Mouse (Mus musculus) neural tube, embryonic 14.5 days (tissue): ENCODE results near the gene Mrps2. TPM values are rescaled to one million over a fixed set of nuclear protein-coding genes. Genes with fewer than 3 reads are reported as not detected.
"Not testable (repeated sequence)": the region's sequence is repeated elsewhere in the genome, so short reads cannot be mapped to it uniquely, and the experiment has no call there.

Experiments used
- ATAC-seq: fragments of 200-750 bp; cut with Nextera tagmentation; 2 replicates; pipeline ENCODE4 v1.8.0; 2017; ENCODE audit warnings: low read depth, mild to moderate bottlenecking, moderate TSS enrichment, moderate library complexity
- H3K27ac ChIP-seq: fragments of 300-500 bp; sonication (generic); 2 replicates; pipeline ENCODE4 v1.5.1; 2014; ENCODE audit warnings: low read depth, mild to moderate bottlenecking, control low read depth, low read length, moderate library complexity, mixed read lengths
- H3K27me3 ChIP-seq: fragments of 300-500 bp; sonication (generic); 2 replicates; pipeline ENCODE4 v1.6.1; 2014; ENCODE audit warnings: low read length; ENCODE audit not compliant: control insufficient read depth, insufficient read depth
- H3K36me3 ChIP-seq: fragments of 300-500 bp; sonication (generic); 2 replicates; pipeline ENCODE4 v1.6.1; 2014; ENCODE audit warnings: low read length, mixed read lengths; ENCODE audit not compliant: control insufficient read depth, insufficient read depth
- H3K4me1 ChIP-seq: fragments of 300-500 bp; sonication (generic); 2 replicates; pipeline ENCODE4 v1.6.1; 2014; ENCODE audit warnings: low read length; ENCODE audit not compliant: control insufficient read depth, insufficient read depth
- H3K4me2 ChIP-seq: fragments of 300-500 bp; sonication (generic); 2 replicates; pipeline ENCODE4 v1.6.1; 2014; ENCODE audit warnings: mild to moderate bottlenecking, low read depth, low read length, control low read depth
- H3K4me3 ChIP-seq: fragments of 300-500 bp; sonication (generic); 2 replicates; pipeline ENCODE4 v1.5.1; 2014; ENCODE audit warnings: low read depth, low read length, control low read depth, mixed read lengths
- H3K9ac ChIP-seq: fragments of 300-500 bp; sonication (generic); replicated peaks from 2 replicates; pipeline ENCODE4 v1.6.1; 2014; ENCODE audit warnings: low read depth, mild to moderate bottlenecking, control low read depth, low read length, mixed read lengths
- H3K9me3 ChIP-seq: fragments of 300-500 bp; sonication (generic); 2 replicates; pipeline ENCODE4 v1.6.1; 2016; ENCODE audit warnings: low read length; ENCODE audit not compliant: control insufficient read depth
- WGBS: fragments of 180-500 bp; shearing (Covaris S2); extraction: QIAGEN DNeasy Blood & Tissue Kit; methylation state at CpG from one replicate; pipeline ENCODE4 v1.1.7; 2014; 5-methylcytosine and 5-hydroxymethylcytosine counted together
- polyA plus RNA-seq: library from polyadenylated mRNA; unstranded; fragments of >200 nt; fragmentation: Nextera tagmentation; extraction: Ambion mirVana; gene quantifications from 2 replicates; pipeline ENCODE4 v1.2.1, GENCODE M21; 2014

Mrps2 gene
- polyA plus RNA-seq, 1 experiment from 2014 or later, result 57.7 TPM

GRCm38 (mm10) chr2:28506291-28506690 lies 38.4 kb downstream of the Mrps2 start:
- WGBS, result 79% methylated on average over 6 of the region's 6 CpGs
- no peak for ATAC-seq
- Histone ChIP-seq H3K27ac (no peak overlapping the region), H3K27me3 (no peaks in the 10 kb centered on the region), H3K4me2 (no peak overlapping the region), H3K9me3 (no peaks in the 10 kb centered on the region), H3K4me3 (no peak overlapping the region), H3K4me1 (no peaks in the 10 kb centered on the region), H3K36me3 (no peaks in the 10 kb centered on the region), H3K9ac (no peak overlapping the region)

GRCm38 (mm10) chr2:28511600-28511999 lies 43.7 kb downstream of the Mrps2 start:
- not testable (repeated sequence) for ATAC-seq, H3K9ac ChIP-seq, H3K36me3 ChIP-seq, H3K27ac ChIP-seq, H3K27me3 ChIP-seq, H3K9me3 ChIP-seq, H3K4me2 ChIP-seq, H3K4me3 ChIP-seq
- 53% methylated on average over 5 of the region's 5 CpGs for WGBS
- peaks cover 24% of the 10 kb centered on the region for H3K4me1 ChIP-seq

- H3K9me3 ChIP-seq, result no peaks in the 10 kb centered on the region
- peaks cover 35% of the 10 kb centered on the region for H3K4me1 ChIP-seq
- peak; percentile 60 for ATAC-seq
- under 1% methylated on average over 39 of the region's 71 CpGs for WGBS
- H3K9ac ChIP-seq, result peak within 1 kb of the TSS; percentile 98
- no peaks in the 10 kb centered on the region for H3K27me3 ChIP-seq
- H3K4me3 ChIP-seq, result peak within 1 kb of the TSS; percentile 85
- peak within 1 kb of the TSS; percentile 86 for H3K27ac ChIP-seq
- H3K4me2 ChIP-seq, result peak within 1 kb of the TSS; percentile 83
- no peaks in the 10 kb centered on the region for H3K36me3 ChIP-seq
Measured at GRCm38 (mm10) chr2:28512798-28513401, 45.0 kb downstream of the Mrps2 start, which contains the start of gene Ralgds. Gene Ralgds (plus strand): TSS chr2:28513125.

- Histone ChIP-seq H3K9ac (peak overlapping the region; percentile 98), H3K27me3 (no peaks in the 10 kb centered on the region), H3K4me2 (peak overlapping the region; percentile 83), H3K4me3 (peak overlapping the region; percentile 85), H3K4me1 (peaks cover 43% of the 10 kb centered on the region), H3K27ac (peak overlapping the region; percentile 86), H3K36me3 (no peaks in the 10 kb centered on the region), H3K9me3 (no peaks in the 10 kb centered on the region)
- peak; percentile 49 for ATAC-seq
- 5% methylated on average over 46 of the region's 47 CpGs for WGBS
Measured at GRCm38 (mm10) chr2:28513431-28514370, 45.8 kb downstream of the Mrps2 start.

- Histone ChIP-seq H3K4me1 (peaks cover 45% of the 10 kb centered on the region), H3K9me3 (no peaks in the 10 kb centered on the region), H3K27ac (peak overlapping the region; percentile 86; the same call in 1 of the 2 replicates), H3K4me3 (peak overlapping the region; percentile 85), H3K36me3 (no peaks in the 10 kb centered on the region), H3K4me2 (peak overlapping the region; percentile 83), H3K27me3 (no peaks in the 10 kb centered on the region), H3K9ac (peak overlapping the region; percentile 98)
- 0 out of 2 replicates have a peak, but pooled peaks have one; percentile 7 for ATAC-seq
- WGBS, result 21% methylated on average over 5 of the region's 5 CpGs
Measured at GRCm38 (mm10) chr2:28514489-28514888, 46.6 kb downstream of the Mrps2 start.

GRCm38 (mm10) chr2:28517206-28517909 lies 49.5 kb downstream of the Mrps2 start:
- H3K9ac ChIP-seq, result no peak overlapping the region
- 44% methylated on average over 5 of the region's 5 CpGs for WGBS

GRCm38 (mm10) chr2:28518231-28518630 lies 50.4 kb downstream of the Mrps2 start:
- Histone ChIP-seq H3K4me1 (peaks cover 47% of the 10 kb centered on the region), H3K27me3 (no peaks in the 10 kb centered on the region), H3K4me2 (peak overlapping the region; percentile 1; the same call in 1 of the 2 replicates), H3K36me3 (no peaks in the 10 kb centered on the region), H3K27ac (no peak overlapping the region), H3K9me3 (no peaks in the 10 kb centered on the region), H3K4me3 (no peak overlapping the region), H3K9ac (no peak overlapping the region)
- no peak for ATAC-seq
- WGBS, result 10% methylated on average over 2 of the region's 2 CpGs

More at GRCm38 (mm10) chr2:28517206-28517909, 49.5 kb downstream of the Mrps2 start:
- H3K27ac ChIP-seq, result no peak overlapping the region
- no peaks in the 10 kb centered on the region for H3K36me3 ChIP-seq
- no peak overlapping the region for H3K4me2 ChIP-seq
- ATAC-seq, result no peak
- no peaks in the 10 kb centered on the region for H3K9me3 ChIP-seq
- H3K27me3 ChIP-seq, result no peaks in the 10 kb centered on the region
- H3K4me1 ChIP-seq, result peaks cover 47% of the 10 kb centered on the region
- H3K4me3 ChIP-seq, result no peak overlapping the region

- H3K9ac ChIP-seq, result no peak overlapping the region
- peaks cover 48% of the 10 kb centered on the region for H3K4me1 ChIP-seq
- 66% methylated on average over 5 of the region's 5 CpGs for WGBS
- H3K9me3 ChIP-seq, result no peaks in the 10 kb centered on the region
- no peak overlapping the region for H3K4me2 ChIP-seq
- ATAC-seq, result no peak
- H3K4me3 ChIP-seq, result no peak overlapping the region
- no peaks in the 10 kb centered on the region for H3K36me3 ChIP-seq
- H3K27ac ChIP-seq, result no peak overlapping the region
- H3K27me3 ChIP-seq, result no peaks in the 10 kb centered on the region
Measured at GRCm38 (mm10) chr2:28520581-28520980, 52.7 kb downstream of the Mrps2 start.
